Mouse (Mus musculus) gastrocnemius, adult 2 months (tissue): ENCODE data around the gene Rragc. TPM values are rescaled to one million over a fixed set of nuclear protein-coding genes. Genes with fewer than 3 reads are reported as not detected.

Experiments
- DNase-seq: peaks from one replicate; pipeline ENCODE4 v3.0.0; 2022
- H3K27ac ChIP-seq: fragments of 200-600 bp; 2 replicates; pipeline ENCODE4 v1.8.1; 2022; ENCODE audit warnings: mild to moderate bottlenecking
- H3K4me3 ChIP-seq: fragments of 200-600 bp; 2 replicates; pipeline ENCODE4 v1.8.1; 2022; ENCODE audit warnings: mild to moderate bottlenecking, moderate library complexity
- CTCF ChIP-seq: fragments of 200-600 bp; IDR thresholded peaks from 2 replicates; pipeline ENCODE4 v1.8.1; 2022; ENCODE audit warnings: antibody characterized with exemption, mild to moderate bottlenecking, moderate library complexity
- intact Hi-C: fragments of 180-260 bp; cut with DNase I; formaldehyde crosslinking; loops from one replicate; pipeline ENCODE4 v1.15.1; 2025
- total RNA-seq, 2 experiments: library from RNA; stranded (reverse); gene quantifications; 2 replicates each; pipeline ENCODE4 v1.2.3; 2021

Gene Rragc
- total RNA-seq, 2 experiments from 2014 or later = 20.0 to 23.3 TPM

DNA sequence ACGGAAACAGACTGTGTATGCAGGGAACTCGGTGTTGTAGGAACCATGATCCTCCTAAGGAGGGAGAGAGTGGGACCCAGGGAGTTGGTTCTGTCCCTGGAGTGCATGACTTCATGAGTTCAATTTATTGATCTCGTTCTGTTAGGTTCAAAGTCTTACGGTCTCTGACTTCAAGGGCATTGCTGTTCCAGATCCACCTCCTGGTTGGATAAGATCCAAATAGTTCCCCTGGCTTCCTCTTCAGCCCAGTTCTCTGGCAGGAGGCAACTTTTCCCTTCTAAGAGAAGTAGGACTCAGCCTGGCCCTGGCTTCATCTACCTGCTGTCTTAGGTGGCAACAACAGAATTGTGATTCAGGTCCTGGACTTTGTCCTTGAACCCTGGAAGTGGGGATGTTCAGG, 40.6 kb downstream of the Rragc start:
- intact Hi-C loops = no loop called here
- no peak for DNase-seq
- no peak for TF ChIP-seq CTCF
- Histone ChIP-seq H3K27ac (no peak overlapping the region), H3K4me3 (no peak overlapping the region)

DNA sequence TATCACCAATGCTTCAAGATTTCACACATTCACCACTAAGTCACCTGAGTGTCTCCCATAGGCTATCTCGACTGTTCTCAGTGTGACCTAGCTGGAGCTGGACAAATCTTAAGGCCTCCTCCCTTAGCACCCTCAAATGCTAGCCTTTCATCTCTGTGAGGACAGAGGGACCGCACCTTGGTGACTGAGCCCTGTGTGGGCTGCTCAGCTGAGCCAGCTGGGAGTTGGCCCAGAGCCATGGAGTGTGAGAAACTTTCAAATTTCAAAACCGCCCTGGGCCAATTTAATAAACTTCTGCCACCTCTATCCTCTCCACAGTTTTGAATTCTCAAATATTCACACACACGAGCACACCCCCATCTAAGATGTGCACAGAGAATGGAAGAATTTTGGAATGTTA, 43.7 kb downstream of the Rragc start:
- DNase-seq = no peak
- TF ChIP-seq CTCF = no peak
- intact Hi-C loops = no loop called here
- Histone ChIP-seq H3K27ac (no peak overlapping the region), H3K4me3 (no peak overlapping the region)

DNA sequence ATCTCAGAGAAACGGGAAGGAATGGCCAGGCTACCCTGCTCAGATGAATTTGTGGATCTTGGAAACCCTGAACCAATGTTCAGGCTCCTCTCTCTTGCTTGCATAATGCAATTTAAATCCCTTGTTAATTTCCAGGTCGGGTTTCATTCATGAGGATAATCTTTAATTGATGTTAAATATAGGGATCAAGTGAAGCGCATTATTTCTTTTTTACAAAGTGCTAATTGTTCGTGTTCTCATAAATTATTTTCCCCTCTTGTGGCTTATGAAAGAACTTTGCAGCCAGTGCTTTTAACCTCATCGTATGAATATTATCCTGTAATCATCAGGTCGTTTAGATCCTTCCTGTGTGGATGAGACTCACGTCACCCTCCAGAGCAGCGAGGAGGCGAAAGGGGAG, 45.5 kb downstream of the Rragc start:
- no peak for DNase-seq
- H3K27ac ChIP-seq = no peak overlapping the region
- no peak for TF ChIP-seq CTCF
- intact Hi-C loops = no loop called here
- H3K4me3 ChIP-seq = no peak overlapping the region

DNA sequence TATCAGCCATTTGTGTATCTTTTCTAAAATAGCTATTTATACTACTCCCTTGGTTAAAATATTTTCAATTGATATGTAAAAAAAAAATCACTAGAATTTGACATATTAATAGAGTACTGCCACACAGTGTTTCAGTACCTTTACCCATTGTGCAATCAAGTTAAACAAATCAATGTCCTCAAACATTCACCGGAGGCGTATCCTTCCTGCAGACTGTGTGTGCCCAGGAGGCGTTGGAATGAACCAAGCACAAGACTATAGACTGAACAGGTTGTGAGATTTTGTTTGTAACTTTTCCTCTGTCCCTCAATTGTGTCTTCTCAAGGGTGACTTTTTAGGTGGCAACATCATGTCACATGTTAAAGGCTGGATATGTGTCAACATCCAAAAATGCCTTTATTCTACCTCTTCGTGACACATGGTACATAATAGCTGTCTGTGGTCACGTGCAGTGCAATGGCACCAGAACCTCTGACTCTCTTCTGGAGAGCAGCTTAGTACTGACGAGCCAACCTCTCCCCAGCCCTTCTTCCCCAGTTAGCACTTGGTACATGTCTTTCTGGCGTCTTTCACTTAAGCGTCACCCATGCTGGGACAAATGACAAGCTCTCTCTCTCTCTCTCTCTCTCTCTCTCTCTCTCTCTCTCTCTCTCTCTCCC, 51.5 kb downstream of the Rragc start:
- no peak for TF ChIP-seq CTCF
- no peak overlapping the region for H3K27ac ChIP-seq
- intact Hi-C loops = no loop called here
- H3K4me3 ChIP-seq = no peak overlapping the region
- no peak for DNase-seq

DNA sequence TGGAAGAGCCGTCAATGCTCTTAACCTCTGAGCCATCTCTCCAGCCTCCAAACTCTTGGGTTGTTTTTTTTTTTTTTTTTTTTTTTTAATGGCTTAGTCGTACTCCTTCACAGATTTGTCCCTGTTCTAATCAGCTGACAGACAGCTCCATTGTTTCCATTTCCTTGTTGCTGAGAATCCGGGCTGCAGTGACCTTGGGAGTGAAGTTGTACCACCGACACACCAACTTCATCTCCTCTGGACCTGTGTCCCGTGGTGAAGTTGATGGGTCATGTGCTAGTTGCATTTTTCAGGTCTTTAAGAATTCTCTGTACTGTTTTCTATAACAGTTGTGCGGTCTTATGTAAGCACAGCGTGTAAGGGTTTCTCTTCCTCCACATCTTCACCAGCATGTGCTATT, 52.2 kb downstream of the Rragc start:
- no peak for TF ChIP-seq CTCF
- intact Hi-C loops = no loop called here
- no peak for DNase-seq
- H3K27ac ChIP-seq = no peak overlapping the region
- H3K4me3 ChIP-seq = no peak overlapping the region

DNA sequence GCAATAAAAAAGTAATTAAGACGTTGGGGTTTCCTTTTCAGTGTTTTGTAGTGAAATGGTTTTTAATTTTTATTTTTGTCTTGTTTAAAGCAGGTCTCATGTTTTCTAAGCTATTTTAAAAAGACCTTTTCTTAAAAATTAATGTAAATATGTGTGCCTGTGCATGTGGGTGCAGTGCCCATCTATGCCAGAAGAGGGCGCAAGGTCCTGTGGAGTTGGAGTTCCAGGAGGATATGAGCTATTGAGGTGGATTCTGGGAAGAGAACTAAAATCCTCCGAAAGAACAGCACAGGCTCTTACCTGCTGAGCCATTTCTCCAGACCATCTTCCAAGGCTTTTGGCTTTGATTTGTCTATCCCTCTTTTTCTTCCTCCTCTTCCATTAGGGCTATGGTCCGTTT, 53.8 kb downstream of the Rragc start:
- no peak overlapping the region for H3K4me3 ChIP-seq
- DNase-seq = no peak
- peak; percentile 37 for TF ChIP-seq CTCF
- intact Hi-C loops = no loop called here
- no peak overlapping the region for H3K27ac ChIP-seq

DNA sequence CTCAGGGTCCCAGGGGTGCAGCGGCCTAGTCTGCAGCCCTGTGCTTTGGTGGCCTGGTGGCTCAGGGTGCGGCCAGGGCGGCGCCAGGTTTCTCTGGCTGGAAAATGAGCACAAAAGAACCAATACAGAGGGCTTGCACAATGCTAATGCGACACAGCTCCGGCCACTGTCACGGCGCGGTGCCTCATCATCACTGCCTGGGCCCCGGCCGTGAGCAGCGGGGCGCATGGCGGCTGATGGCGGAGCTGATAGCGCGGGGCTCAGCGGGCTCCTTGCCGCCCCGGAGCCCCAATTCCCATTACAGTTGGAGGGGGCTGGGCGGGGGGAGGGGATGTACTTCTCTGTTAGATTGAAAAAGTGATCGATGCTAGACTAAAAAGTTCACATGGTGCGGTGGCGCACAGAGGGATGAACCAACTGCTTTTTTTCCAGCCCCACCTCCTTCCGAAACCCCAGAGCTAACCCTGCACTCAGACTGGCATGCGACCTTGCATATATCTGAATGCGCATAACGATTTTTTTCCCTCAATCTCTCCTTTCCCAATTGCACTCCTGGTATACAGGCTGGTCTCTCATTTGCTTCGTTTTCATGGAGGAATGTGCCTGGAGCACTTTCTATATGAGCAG, 55.3 kb downstream of the Rragc start:
- Histone ChIP-seq H3K4me3 (no peak overlapping the region), H3K27ac (no peak overlapping the region)
- no peak for DNase-seq
- TF ChIP-seq CTCF = no peak
- intact Hi-C loops = no loop called here

DNA sequence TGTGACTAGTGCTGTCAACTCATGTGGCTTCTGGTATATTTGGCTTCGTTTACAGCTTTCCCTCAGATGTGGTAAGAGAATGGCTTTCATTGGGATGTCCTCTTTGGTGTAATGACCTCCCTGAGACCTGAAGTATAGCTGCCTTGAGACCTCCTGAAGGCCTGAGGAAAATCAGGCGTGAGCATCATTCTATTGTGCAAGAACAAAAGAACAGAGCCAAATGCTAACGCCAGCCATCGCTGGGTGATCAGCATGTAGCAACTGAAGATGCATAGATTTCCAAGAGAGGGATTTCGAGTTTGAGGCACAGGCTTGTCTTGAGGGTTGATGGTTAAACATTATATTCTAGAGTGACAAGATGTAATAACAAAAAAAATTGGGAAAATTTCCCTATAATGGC, 64.9 kb downstream of the Rragc start:
- intact Hi-C loops = no loop called here
- TF ChIP-seq CTCF = no peak
- DNase-seq = no peak
- no peak overlapping the region for H3K4me3 ChIP-seq
- no peak overlapping the region for H3K27ac ChIP-seq

Other genes starting within 250 kb of the Rragc start
- 10 to 100 TPM; 48.4 to 66.4 TPM for gene Macf1, start 233.1 kb upstream of the Rragc start, total RNA-seq
- 100 to 1,000 TPM; 242 to 305 TPM for gene Ndufs5, start 199.2 kb upstream of the Rragc start, total RNA-seq
- gene Akirin1, start 167.1 kb upstream of the Rragc start, total RNA-seq = 10 to 100 TPM; 24.1 to 24.5 TPM
- gene Rhbdl2, start 129.6 kb upstream of the Rragc start, total RNA-seq = not detected
- gene 4933427I04Rik, start 57.8 kb upstream of the Rragc start, total RNA-seq = not detected
- 10 to 100 TPM; 18.3 to 19.5 TPM for gene Mycbp, start 12.6 kb upstream of the Rragc start, total RNA-seq
- gene 4930535I16Rik, start 576 bp downstream of the Rragc start, total RNA-seq = not detected